Mouse (Mus musculus): ENCODE data around the gene Serf2. TPM values are rescaled to one million over a fixed set of nuclear protein-coding genes. Genes with fewer than 3 reads are reported as not detected.

The Serf2 gene
- polyA plus RNA-seq, 1 experiment, result 891 TPM

- no peaks in the 10 kb centered on the region for H3K36me3 ChIP-seq (ENCODE audit: control insufficient read depth, insufficient read depth)
- H3K4me2 ChIP-seq (ENCODE audit: low read depth), result no peak within 1 kb of the TSS
- no peak within 1 kb of the TSS for H3ac ChIP-seq (ENCODE audit: control insufficient read depth, insufficient read length)
- no peaks in the 10 kb centered on the region for H3K27me3 ChIP-seq (ENCODE audit: control insufficient read depth, insufficient read depth, insufficient read length)
- H3K79me2 ChIP-seq (ENCODE audit: control insufficient read depth, insufficient read depth), result no peaks in the 10 kb centered on the region
- TF ChIP-seq MYOG (IDR thresholded peaks at IDR 0.05; ENCODE audit: control insufficient read depth in 1 of 3, insufficient read depth in 1 of 3, insufficient read length in 2 of 3, low read depth in 2 of 3), result no peak
- no peak for TF ChIP-seq TCF3 (IDR thresholded peaks at IDR 0.05; ENCODE audit: insufficient read length, low read depth)
- TF ChIP-seq REST (IDR thresholded peaks at IDR 0.05; ENCODE audit: insufficient read depth, insufficient read length), result no peak
- no peak for TF ChIP-seq POLR2A (IDR thresholded peaks at IDR 0.05; ENCODE audit: insufficient read length, low read depth)
- no peak for TF ChIP-seq TCF12 (IDR thresholded peaks at IDR 0.05; ENCODE audit: insufficient read depth, poor library complexity, severe bottlenecking)
- no peak for TF ChIP-seq SRF (IDR thresholded peaks at IDR 0.05; ENCODE audit: control insufficient read depth, insufficient read length, low read depth)
- TF ChIP-seq E2F4 (IDR thresholded peaks at IDR 0.05; ENCODE audit: insufficient read depth), result no peak
- TF ChIP-seq MYOD1 (IDR thresholded peaks at IDR 0.05; ENCODE audit: control insufficient read depth in 1 of 3, insufficient read length in 2 of 3, low read depth in 2 of 3), result no peak
- TF ChIP-seq MAX (IDR thresholded peaks at IDR 0.05; ENCODE audit: low read depth), result no peak
- TF ChIP-seq POLR2AphosphoS2 (IDR thresholded peaks at IDR 0.05; ENCODE audit: insufficient read length, low read depth), result no peak
- TF ChIP-seq USF1 (IDR thresholded peaks at IDR 0.05; ENCODE audit: low read depth), result no peak
- TF ChIP-seq CEBPB (IDR thresholded peaks at IDR 0.05; ENCODE audit: insufficient read depth, poor library complexity, severe bottlenecking), result no peak
- H3K4me3 ChIP-seq, result no peak within 1 kb of the TSS
Measured at GRCm38 (mm10) chr2:121444178-121444577, 4.8 kb upstream of the Serf2 start, which contains the start of gene Ell3. TSS of gene Ell3 (minus strand) at chr2:121444278.

- Histone ChIP-seq H3K4me2 (ENCODE audit: low read depth) (no peak overlapping the region), H3K27me3 (ENCODE audit: control insufficient read depth, insufficient read depth, insufficient read length) (no peaks in the 10 kb centered on the region), H3K4me3 (no peak overlapping the region), H3ac (ENCODE audit: control insufficient read depth, insufficient read length) (no peak overlapping the region), H3K79me2 (ENCODE audit: control insufficient read depth, insufficient read depth) (peaks cover 4% of the 10 kb centered on the region), H3K36me3 (ENCODE audit: control insufficient read depth, insufficient read depth) (no peaks in the 10 kb centered on the region)
- TF ChIP-seq MYOG (IDR thresholded peaks at IDR 0.05; ENCODE audit: control insufficient read depth in 1 of 3, insufficient read depth in 1 of 3, insufficient read length in 2 of 3, low read depth in 2 of 3), result no peak
- TF ChIP-seq MYOD1 (IDR thresholded peaks at IDR 0.05; ENCODE audit: control insufficient read depth in 1 of 3, insufficient read length in 2 of 3, low read depth in 2 of 3), result no peak
- no peak for TF ChIP-seq E2F4 (IDR thresholded peaks at IDR 0.05; ENCODE audit: insufficient read depth)
- TF ChIP-seq MAX (IDR thresholded peaks at IDR 0.05; ENCODE audit: low read depth), result no peak
- no peak for TF ChIP-seq USF1 (IDR thresholded peaks at IDR 0.05; ENCODE audit: low read depth)
Measured at GRCm38 (mm10) chr2:121445117-121445516, 3.9 kb upstream of the Serf2 start.

- Histone ChIP-seq H3K4me3 (no peak overlapping the region), H3ac (ENCODE audit: control insufficient read depth, insufficient read length) (no peak overlapping the region), H3K36me3 (ENCODE audit: control insufficient read depth, insufficient read depth) (peaks cover 4% of the 10 kb centered on the region), H3K79me2 (ENCODE audit: control insufficient read depth, insufficient read depth) (peaks cover 18% of the 10 kb centered on the region), H3K4me2 (ENCODE audit: low read depth) (peak overlapping the region; percentile 95), H3K27me3 (ENCODE audit: control insufficient read depth, insufficient read depth, insufficient read length) (no peaks in the 10 kb centered on the region)
- no peak for TF ChIP-seq CEBPB (IDR thresholded peaks at IDR 0.05; ENCODE audit: insufficient read depth, poor library complexity, severe bottlenecking)
- TF ChIP-seq SRF (IDR thresholded peaks at IDR 0.05; ENCODE audit: control insufficient read depth, insufficient read length, low read depth), result no peak
- TF ChIP-seq MAX (IDR thresholded peaks at IDR 0.05; ENCODE audit: low read depth), result no peak
- TF ChIP-seq REST (IDR thresholded peaks at IDR 0.05; ENCODE audit: insufficient read depth, insufficient read length), result no peak
- no peak for TF ChIP-seq POLR2A (IDR thresholded peaks at IDR 0.05; ENCODE audit: insufficient read length, low read depth)
- no peak for TF ChIP-seq POLR2AphosphoS2 (IDR thresholded peaks at IDR 0.05; ENCODE audit: insufficient read length, low read depth)
Measured at GRCm38 (mm10) chr2:121446506-121446905, 2.5 kb upstream of the Serf2 start.

GRCm38 (mm10) chr2:121447006-121447405 lies 2.0 kb upstream of the Serf2 start:
- peaks cover 22% of the 10 kb centered on the region for H3K79me2 ChIP-seq (ENCODE audit: control insufficient read depth, insufficient read depth)
- H3K4me3 ChIP-seq, result no peak overlapping the region
- no peak overlapping the region for H3ac ChIP-seq (ENCODE audit: control insufficient read depth, insufficient read length)
- no peaks in the 10 kb centered on the region for H3K27me3 ChIP-seq (ENCODE audit: control insufficient read depth, insufficient read depth, insufficient read length)
- TF ChIP-seq MAX (IDR thresholded peaks at IDR 0.05; ENCODE audit: low read depth), result no peak
- no peak for TF ChIP-seq TCF3 (IDR thresholded peaks at IDR 0.05; ENCODE audit: insufficient read length, low read depth)
- TF ChIP-seq TCF12 (IDR thresholded peaks at IDR 0.05; ENCODE audit: insufficient read depth, poor library complexity, severe bottlenecking), result no peak
- no peak for TF ChIP-seq MYOD1 (IDR thresholded peaks at IDR 0.05; ENCODE audit: control insufficient read depth in 1 of 3, insufficient read length in 2 of 3, low read depth in 2 of 3)
- TF ChIP-seq REST (IDR thresholded peaks at IDR 0.05; ENCODE audit: insufficient read depth, insufficient read length), result no peak
- TF ChIP-seq CEBPB (IDR thresholded peaks at IDR 0.05; ENCODE audit: insufficient read depth, poor library complexity, severe bottlenecking), result no peak
- no peak for TF ChIP-seq POLR2AphosphoS2 (IDR thresholded peaks at IDR 0.05; ENCODE audit: insufficient read length, low read depth)
- TF ChIP-seq SRF (IDR thresholded peaks at IDR 0.05; ENCODE audit: control insufficient read depth, insufficient read length, low read depth), result no peak
- TF ChIP-seq E2F4 (IDR thresholded peaks at IDR 0.05; ENCODE audit: insufficient read depth), result no peak
- H3K4me2 ChIP-seq (ENCODE audit: low read depth), result peak overlapping the region; percentile 95
- peaks cover 7% of the 10 kb centered on the region for H3K36me3 ChIP-seq (ENCODE audit: control insufficient read depth, insufficient read depth)

DNA sequence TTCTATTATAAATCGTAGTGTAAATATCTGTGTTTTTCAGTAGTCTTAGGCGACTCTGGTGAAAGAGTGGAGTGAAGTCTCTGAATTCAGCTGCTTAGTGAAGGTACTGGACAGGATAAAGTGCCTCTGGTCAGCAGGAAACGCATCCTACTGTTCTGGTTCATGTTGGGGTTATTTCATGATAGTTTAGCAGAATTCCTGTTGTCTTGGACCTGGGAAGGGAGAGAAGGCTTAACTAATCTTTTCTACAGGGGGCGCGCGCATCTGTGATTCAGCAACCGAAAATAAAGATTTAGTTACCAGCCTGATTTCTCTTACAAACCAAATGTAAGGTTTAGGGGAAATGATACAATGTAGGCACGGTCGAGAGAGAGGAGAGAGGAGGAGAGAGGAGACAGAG lies 859 bp upstream of the Serf2 start:
- H3K27me3 ChIP-seq (ENCODE audit: control insufficient read depth, insufficient read depth, insufficient read length), result no peaks in the 10 kb centered on the region
- peak overlapping the region; percentile 57 for H3K4me3 ChIP-seq
- H3K79me2 ChIP-seq (ENCODE audit: control insufficient read depth, insufficient read depth), result peaks cover 33% of the 10 kb centered on the region
- H3K36me3 ChIP-seq (ENCODE audit: control insufficient read depth, insufficient read depth), result peaks cover 15% of the 10 kb centered on the region
- no peak for TF ChIP-seq MYOG (IDR thresholded peaks at IDR 0.05; ENCODE audit: control insufficient read depth in 1 of 3, insufficient read depth in 1 of 3, insufficient read length in 2 of 3, low read depth in 2 of 3)
- no peak for TF ChIP-seq TCF12 (IDR thresholded peaks at IDR 0.05; ENCODE audit: insufficient read depth, poor library complexity, severe bottlenecking)
- TF ChIP-seq SRF (IDR thresholded peaks at IDR 0.05; ENCODE audit: control insufficient read depth, insufficient read length, low read depth), result no peak
- TF ChIP-seq REST (IDR thresholded peaks at IDR 0.05; ENCODE audit: insufficient read depth, insufficient read length), result no peak
- TF ChIP-seq MYOD1 (IDR thresholded peaks at IDR 0.05; ENCODE audit: control insufficient read depth in 1 of 3, insufficient read length in 2 of 3, low read depth in 2 of 3), result no peak
- TF ChIP-seq E2F4 (IDR thresholded peaks at IDR 0.05; ENCODE audit: insufficient read depth), result no peak
- TF ChIP-seq USF1 (IDR thresholded peaks at IDR 0.05; ENCODE audit: low read depth), result no peak
- no peak for TF ChIP-seq MAX (IDR thresholded peaks at IDR 0.05; ENCODE audit: low read depth)
- no peak for TF ChIP-seq CEBPB (IDR thresholded peaks at IDR 0.05; ENCODE audit: insufficient read depth, poor library complexity, severe bottlenecking)
- TF ChIP-seq POLR2A (IDR thresholded peaks at IDR 0.05; ENCODE audit: insufficient read length, low read depth), result no peak
- TF ChIP-seq TCF3 (IDR thresholded peaks at IDR 0.05; ENCODE audit: insufficient read length, low read depth), result no peak
- no peak for TF ChIP-seq POLR2AphosphoS2 (IDR thresholded peaks at IDR 0.05; ENCODE audit: insufficient read length, low read depth)
- H3ac ChIP-seq (ENCODE audit: control insufficient read depth, insufficient read length), result no peak overlapping the region
- peak overlapping the region; percentile 95 for H3K4me2 ChIP-seq (ENCODE audit: low read depth)

All from myocyte (in vitro differentiated cells).